ENCODE assay signal across 8 mouse cellular contexts in the genomic region with DNA sequence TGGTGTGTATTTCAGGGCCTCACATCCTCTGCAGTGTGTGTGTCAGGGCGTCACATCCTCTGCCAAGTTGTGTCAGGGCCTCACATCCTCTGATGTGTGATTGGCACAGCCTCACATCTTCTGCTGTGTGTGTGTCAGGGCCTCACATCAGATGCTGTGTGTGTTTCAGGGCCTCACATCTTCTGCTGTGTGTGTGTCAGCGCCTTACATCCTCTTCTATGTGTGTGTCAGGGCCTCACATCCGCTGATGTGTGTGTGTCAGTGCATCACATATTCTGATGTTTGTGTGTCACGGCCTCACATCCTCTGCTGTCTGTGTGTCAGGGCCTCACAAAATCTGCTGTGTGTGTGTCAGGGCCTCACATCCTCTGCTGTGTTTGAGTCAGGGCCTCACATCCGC.
DNase-seq lines count a peak whose midpoint lies in the region; ATAC-seq and TF ChIP-seq lines count a peak whose summit lies in the region.
"Not testable (repeated sequence)": the region's sequence is repeated elsewhere in the genome, so short reads cannot be mapped to it uniquely, and the experiment has no call there.

No protein-coding gene starts in this region.

- DNase-seq in CD4-positive helper T cell, adult 2 months (ENCODE audit: low read depth, low spot score): peak; percentile 0
- peak; percentile 48 for DNase-seq in forebrain, embryonic 11.5 days (ENCODE audit: low spot score)
- DNase-seq in heart, adult 11 months: peak; percentile 68
- peak; percentile 0 for DNase-seq in induced T-regulatory cell, adult 2 months (ENCODE audit: low read depth)
- peak; percentile 0 for DNase-seq in lung, embryonic 14.5 days
- DNase-seq in midbrain, embryonic 10.5 days (ENCODE audit: low spot score): peak; percentile 9
- peak; percentile 6 for DNase-seq in neural tube, embryonic 11.5 days (ENCODE audit: low spot score)
- peak; percentile 1 for DNase-seq in thymus, postnatal 0 days (ENCODE audit: low spot score)

- 74% methylated on average over 5 of the region's 5 CpGs for WGBS in forebrain, embryonic 11.5 days
- WGBS in lung, embryonic 14.5 days: 72% methylated on average over 5 of the region's 5 CpGs
- 71% methylated on average over 5 of the region's 5 CpGs for WGBS in midbrain, embryonic 10.5 days
- 69% methylated on average over 5 of the region's 5 CpGs for WGBS in neural tube, embryonic 11.5 days

- not testable (repeated sequence) for H3K4me1 ChIP-seq in forebrain, embryonic 11.5 days (replicated peaks; ENCODE audit: control insufficient read depth, insufficient read depth, low read length); lung, embryonic 14.5 days (ENCODE audit: insufficient read depth); midbrain, embryonic 10.5 days; neural tube, embryonic 11.5 days (ENCODE audit: control insufficient read depth, insufficient read depth, low read length)

- not testable (repeated sequence) for ATAC-seq in forebrain, embryonic 11.5 days (replicated peaks; ENCODE audit: low FRiP score); lung, embryonic 14.5 days (ENCODE audit: insufficient read depth); neural tube, embryonic 11.5 days (ENCODE audit: insufficient read depth, low FRiP score, low TSS enrichment)

- not testable (repeated sequence) for H3K4me3 ChIP-seq in forebrain, embryonic 11.5 days (ENCODE audit: low read depth, low read length); lung, embryonic 14.5 days (ENCODE audit: low read depth, low read length); midbrain, embryonic 10.5 days; neural tube, embryonic 11.5 days (ENCODE audit: low read depth, low read length)

- H3K9me3 ChIP-seq in forebrain, embryonic 11.5 days (ENCODE audit: control insufficient read depth, low read length); lung, embryonic 14.5 days (ENCODE audit: low read depth, low read length); neural tube, embryonic 11.5 days (ENCODE audit: control insufficient read depth, low read length): not testable (repeated sequence)
- H3K9me3 ChIP-seq in midbrain, embryonic 10.5 days (replicated peaks): peaks cover 26% of the 10 kb centered on the region

- H3K36me3 ChIP-seq in forebrain, embryonic 11.5 days (ENCODE audit: control insufficient read depth, insufficient read depth, low read length); lung, embryonic 14.5 days (ENCODE audit: insufficient read depth); midbrain, embryonic 10.5 days; neural tube, embryonic 11.5 days (ENCODE audit: control insufficient read depth, insufficient read depth, low read length): not testable (repeated sequence)

- not testable (repeated sequence) for TF ChIP-seq CTCF in lung, embryonic 14.5 days (IDR thresholded peaks at IDR 0.05; ENCODE audit: low read depth)

- H3K27me3 ChIP-seq in forebrain, embryonic 11.5 days (ENCODE audit: control insufficient read depth, insufficient read depth, low read length); lung, embryonic 14.5 days (ENCODE audit: insufficient read depth, low read length); midbrain, embryonic 10.5 days (ENCODE audit: low read depth, poor library complexity, severe bottlenecking); neural tube, embryonic 11.5 days (ENCODE audit: control insufficient read depth, insufficient read depth, low read length): not testable (repeated sequence)

- not testable (repeated sequence) for H3K27ac ChIP-seq in forebrain, embryonic 11.5 days (ENCODE audit: low read depth, low read length); lung, embryonic 14.5 days (ENCODE audit: low read depth); midbrain, embryonic 10.5 days (replicated peaks); neural tube, embryonic 11.5 days (ENCODE audit: low read depth, low read length)

- not testable (repeated sequence) for H3K9ac ChIP-seq in forebrain, embryonic 11.5 days (ENCODE audit: low read length); lung, embryonic 14.5 days; neural tube, embryonic 11.5 days (ENCODE audit: low read length)

- H3K4me2 ChIP-seq in forebrain, embryonic 11.5 days (ENCODE audit: low read depth, low read length, severe bottlenecking); lung, embryonic 14.5 days; neural tube, embryonic 11.5 days (ENCODE audit: low read depth): not testable (repeated sequence)

Comparison
In these comparisons a context has a peak if more than half of its experiments do, and no peak if none do; other contexts are left out.
1. DNase-seq: peak in every context shown above with its lines; median percentile 68 in heart, adult 11 months; 48 in forebrain, embryonic 11.5 days; 9 in midbrain, embryonic 10.5 days; 6 in neural tube, embryonic 11.5 days; 1 in thymus, postnatal 0 days; 0 in CD4-positive helper T cell, adult 2 months; 0 in induced T-regulatory cell, adult 2 months; 0 in lung, embryonic 14.5 days.